Mouse (Mus musculus): ENCODE data around the gene Fras1.
A peak's percentile ranks its signal among the peaks of the same experiment; 100 is the strongest.

Gene Fras1

GRCm38 (mm10) chr5:96682777-96683176, 309.0 kb downstream of the Fras1 start:
- DNase-seq (ENCODE audit: low spot score in 2 of 2) = no peak

- no peak for DNase-seq (ENCODE audit: low spot score in 2 of 2)
Observed at GRCm38 (mm10) chr5:96688885-96689284, 315.1 kb downstream of the Fras1 start.

GRCm38 (mm10) chr5:96698972-96699371, 325.2 kb downstream of the Fras1 start:
- no peak for DNase-seq (ENCODE audit: low spot score in 2 of 2)

- DNase-seq (ENCODE audit: low spot score in 2 of 2) = no peak
Observed at GRCm38 (mm10) chr5:96702706-96703625, 329.2 kb downstream of the Fras1 start.

- DNase-seq (ENCODE audit: low spot score in 2 of 2) = no peak
Observed at GRCm38 (mm10) chr5:96708515-96708914, 334.8 kb downstream of the Fras1 start.

- DNase-seq (ENCODE audit: low spot score in 2 of 2) = no peak
Observed at GRCm38 (mm10) chr5:96712089-96712684, 338.4 kb downstream of the Fras1 start.

- DNase-seq (ENCODE audit: low spot score in 2 of 2) = no peak
Observed at GRCm38 (mm10) chr5:96712799-96713198, 339.0 kb downstream of the Fras1 start.

GRCm38 (mm10) chr5:96716273-96717034, 342.7 kb downstream of the Fras1 start:
- DNase-seq (ENCODE audit: low spot score in 2 of 2) = no peak

GRCm38 (mm10) chr5:96717690-96718089, 343.9 kb downstream of the Fras1 start:
- no peak for DNase-seq (ENCODE audit: low spot score in 2 of 2)

GRCm38 (mm10) chr5:96718601-96719000, 344.8 kb downstream of the Fras1 start:
- no peak for DNase-seq (ENCODE audit: low spot score in 2 of 2)

GRCm38 (mm10) chr5:96719221-96719620, 345.5 kb downstream of the Fras1 start:
- DNase-seq (ENCODE audit: low spot score in 2 of 2) = no peak

- no peak for DNase-seq (ENCODE audit: low spot score in 2 of 2)
Observed at GRCm38 (mm10) chr5:96722690-96723089, 348.9 kb downstream of the Fras1 start.

GRCm38 (mm10) chr5:96739138-96739878, 365.6 kb downstream of the Fras1 start:
- DNase-seq (ENCODE audit: low spot score in 2 of 2) = no peak

GRCm38 (mm10) chr5:96747195-96747984, 373.6 kb downstream of the Fras1 start:
- no peak for DNase-seq (ENCODE audit: low spot score in 2 of 2)

GRCm38 (mm10) chr5:96757615-96758014, 383.9 kb downstream of the Fras1 start:
- DNase-seq (ENCODE audit: low spot score in 2 of 2) = no peak

- DNase-seq (ENCODE audit: low spot score in 2 of 2) = no peak
Observed at GRCm38 (mm10) chr5:96762021-96762420, 388.3 kb downstream of the Fras1 start.

GRCm38 (mm10) chr5:96768846-96769471, 395.2 kb downstream of the Fras1 start:
- peak; percentile 56 to 62 for DNase-seq (ENCODE audit: low spot score in 2 of 2)

- no peak for DNase-seq (ENCODE audit: low spot score in 2 of 2)
Observed at GRCm38 (mm10) chr5:96783506-96784288, 409.9 kb downstream of the Fras1 start.

GRCm38 (mm10) chr5:96785096-96785495, 411.3 kb downstream of the Fras1 start:
- DNase-seq (ENCODE audit: low spot score in 2 of 2) = no peak

All from urinary bladder, postnatal 36 days (tissue).